ENCODE assay signal across 8 mouse cellular contexts in genomic region chr11:102297577-102298556, GRCm38 (mm10). TPM values are rescaled to one million over a fixed set of nuclear protein-coding genes. Genes with fewer than 3 reads are reported as not detected.
DNase-seq lines count a peak whose midpoint lies in the region; ATAC-seq and TF ChIP-seq lines count a peak whose summit lies in the region.

No protein-coding gene starts in this region.

- no peak for TF ChIP-seq CTCF in cerebellum, adult 2 months (IDR thresholded peaks at IDR 0.05; ENCODE audit: borderline replicate concordance, insufficient read depth, low read depth, low read length)
- no peak for TF ChIP-seq CTCF in thymus, adult 2 months (IDR thresholded peaks at IDR 0.05; ENCODE audit: borderline replicate concordance, control insufficient read depth, extremely low read depth, insufficient read depth, low read length, poor library complexity)
- no peak for TF ChIP-seq CTCF in intestine, postnatal 0 days (IDR thresholded peaks at IDR 0.05; ENCODE audit: low read depth)

- peak overlapping the region; percentile 49 for H3K9ac ChIP-seq in intestine, postnatal 0 days (ENCODE audit: low read depth, low read length)
- H3K9ac ChIP-seq in neural tube, embryonic 15.5 days (replicated peaks), result peak overlapping the region; percentile 51

- ATAC-seq in intestine, postnatal 0 days, result no peak
- peak; percentile 23 for ATAC-seq in neural tube, embryonic 15.5 days (ENCODE audit: low FRiP score)

- peaks cover 11% of the 10 kb centered on the region; the same call in 1 of the 2 replicates for H3K4me1 ChIP-seq in cerebellum, adult 2 months (ENCODE audit: control insufficient read depth, insufficient read depth, low read length)
- peaks cover 17% of the 10 kb centered on the region for H3K4me1 ChIP-seq in thymus, adult 2 months (replicated peaks; ENCODE audit: control insufficient read depth, insufficient read depth, low read length)
- H3K4me1 ChIP-seq in intestine, postnatal 0 days (replicated peaks; ENCODE audit: control insufficient read depth, insufficient read depth, low read length), result no peaks in the 10 kb centered on the region
- H3K4me1 ChIP-seq in neural tube, embryonic 15.5 days, result peaks cover 30% of the 10 kb centered on the region

- DNase-seq in cerebellum, adult 2 months, result no peak
- DNase-seq in cerebellum, postnatal 10 days, result no peak
- DNase-seq in thymus, adult 2 months, result no peak
- no peak for DNase-seq in thymus, adult 18-20 months
- DNase-seq in gastrocnemius, postnatal 25 days, result no peak
- DNase-seq in cerebellum, postnatal 4 days (ENCODE audit: low spot score in 2 of 2), result no peak

- H3K27ac ChIP-seq in cerebellum, adult 2 months (ENCODE audit: insufficient read depth, low read length), result peak overlapping the region; percentile 88
- peak overlapping the region; percentile 77 for H3K27ac ChIP-seq in thymus, adult 2 months (ENCODE audit: control insufficient read depth, insufficient read depth, low read length)
- H3K27ac ChIP-seq in intestine, postnatal 0 days (ENCODE audit: low read depth, low read length), result peak overlapping the region; percentile 92
- peak overlapping the region; percentile 99 for H3K27ac ChIP-seq in neural tube, embryonic 15.5 days (replicated peaks)

- no peaks in the 10 kb centered on the region for H3K27me3 ChIP-seq in cerebellum, adult 2 months (ENCODE audit: control insufficient read depth, insufficient read depth, low read length)
- no peaks in the 10 kb centered on the region for H3K27me3 ChIP-seq in thymus, adult 2 months (ENCODE audit: control insufficient read depth, insufficient read depth, low read length)
- H3K27me3 ChIP-seq in intestine, postnatal 0 days (replicated peaks; ENCODE audit: control insufficient read depth, insufficient read depth, low read length), result no peaks in the 10 kb centered on the region
- no peaks in the 10 kb centered on the region for H3K27me3 ChIP-seq in neural tube, embryonic 15.5 days (replicated peaks)

- H3K4me2 ChIP-seq in intestine, postnatal 0 days (replicated peaks; ENCODE audit: low read depth), result peak overlapping the region; percentile 81
- H3K4me2 ChIP-seq in neural tube, embryonic 15.5 days, result peak overlapping the region; percentile 71

- H3K9me3 ChIP-seq in intestine, postnatal 0 days (ENCODE audit: control insufficient read depth), result no peaks in the 10 kb centered on the region
- H3K9me3 ChIP-seq in neural tube, embryonic 15.5 days (replicated peaks), result no peaks in the 10 kb centered on the region

- WGBS in cerebellum, adult 2 months, result 27% methylated on average over 27 of the region's 27 CpGs
- 21% methylated on average over 27 of the region's 27 CpGs for WGBS in thymus, adult 2 months
- WGBS in intestine, postnatal 0 days, result 21% methylated on average over 27 of the region's 27 CpGs
- WGBS in neural tube, embryonic 15.5 days, result 27% methylated on average over 27 of the region's 27 CpGs

- peak overlapping the region; percentile 93 for H3K4me3 ChIP-seq in cerebellum, adult 2 months (replicated peaks; ENCODE audit: insufficient read depth, low read depth, low read length)
- peak overlapping the region; percentile 54 for H3K4me3 ChIP-seq in thymus, adult 2 months (ENCODE audit: control insufficient read depth, insufficient read depth, low read length)
- peak overlapping the region; percentile 83 for H3K4me3 ChIP-seq in intestine, postnatal 0 days (ENCODE audit: low read depth, low read length)
- peak overlapping the region; percentile 85 for H3K4me3 ChIP-seq in neural tube, embryonic 15.5 days (replicated peaks)

- no peak for TF ChIP-seq POLR2A in cerebellum, adult 2 months (IDR thresholded peaks at IDR 0.05; ENCODE audit: borderline replicate concordance, insufficient read depth, low read length)
- TF ChIP-seq POLR2A in thymus, adult 2 months (IDR thresholded peaks at IDR 0.05; ENCODE audit: control insufficient read depth, extremely low read depth, insufficient read depth, low read length, poor library complexity), result no peak

- H3K36me3 ChIP-seq in thymus, adult 2 months (ENCODE audit: control insufficient read depth, insufficient read depth, low read length), result 0 out of 2 replicates have a peak, but pooled peaks cover 3% of the 10 kb centered on the region
- H3K36me3 ChIP-seq in intestine, postnatal 0 days (ENCODE audit: control insufficient read depth, insufficient read depth), result peaks cover 16% of the 10 kb centered on the region; the same call in 1 of the 2 replicates
- peaks cover 10% of the 10 kb centered on the region for H3K36me3 ChIP-seq in neural tube, embryonic 15.5 days

RNA-seq across cellular contexts. Expression of gene Atxn7l3, which starts 1.4 kb away (rescaled TPM):
- 93.3 and 101 TPM in 2 replicates for polyA plus RNA-seq in cerebellum, adult 2 months (2012; rRNA removed)
- 89.9 TPM in 2 replicates for polyA plus RNA-seq in thymus, adult 2 months (2012; rRNA removed)
- polyA plus RNA-seq in intestine, postnatal 0 days (2015; fragmentation: Nextera tagmentation; extraction: Ambion mirVana), result 8.6 and 10.5 TPM in 2 replicates
- 27.2 and 28.1 TPM in 2 replicates for polyA plus RNA-seq in neural tube, embryonic 15.5 days (2015; fragmentation: Nextera tagmentation; extraction: Ambion mirVana)
- total RNA-seq in gastrocnemius, postnatal 25 days (2021), result 10 to 100 TPM; 12.4 to 13.1 TPM

RNA-seq across cellular contexts. Expression of gene Tmub2, which starts 13.1 kb away (rescaled TPM):
- 82.7 and 85.3 TPM in 2 replicates for polyA plus RNA-seq in cerebellum, adult 2 months (2012; rRNA removed)
- polyA plus RNA-seq in thymus, adult 2 months (2012; rRNA removed), result 74.1 and 74.2 TPM in 2 replicates
- polyA plus RNA-seq in intestine, postnatal 0 days (2015; fragmentation: Nextera tagmentation; extraction: Ambion mirVana), result 43.3 and 44.2 TPM in 2 replicates
- 79.8 and 83.7 TPM in 2 replicates for polyA plus RNA-seq in neural tube, embryonic 15.5 days (2015; fragmentation: Nextera tagmentation; extraction: Ambion mirVana)
- 10 to 100 TPM; 11.5 to 14.6 TPM for total RNA-seq in gastrocnemius, postnatal 25 days (2021)

RNA-seq across cellular contexts. Expression of gene Ubtf, which starts 21.7 kb away (rescaled TPM):
- polyA plus RNA-seq in cerebellum, adult 2 months (2012; rRNA removed), result 94.6 and 95.8 TPM in 2 replicates
- 59.7 and 67.9 TPM in 2 replicates for polyA plus RNA-seq in thymus, adult 2 months (2012; rRNA removed)
- polyA plus RNA-seq in intestine, postnatal 0 days (2015; fragmentation: Nextera tagmentation; extraction: Ambion mirVana), result 39.6 and 41.9 TPM in 2 replicates
- polyA plus RNA-seq in neural tube, embryonic 15.5 days (2015; fragmentation: Nextera tagmentation; extraction: Ambion mirVana), result 68.9 and 79.5 TPM in 2 replicates
- total RNA-seq in gastrocnemius, postnatal 25 days (2021), result 10 to 100 TPM; 36.6 to 37.8 TPM

RNA-seq across cellular contexts. Expression of gene Asb16, which starts 29.3 kb away (rescaled TPM):
- polyA plus RNA-seq in cerebellum, adult 2 months (2012; rRNA removed), result 3.1 and 4.0 TPM in 2 replicates
- polyA plus RNA-seq in thymus, adult 2 months (2012; rRNA removed), result 0.12 and 0.27 TPM in 2 replicates
- 0.05 and 0.09 TPM in 2 replicates for polyA plus RNA-seq in intestine, postnatal 0 days (2015; fragmentation: Nextera tagmentation; extraction: Ambion mirVana)
- 0.10 and 0.12 TPM in 2 replicates for polyA plus RNA-seq in neural tube, embryonic 15.5 days (2015; fragmentation: Nextera tagmentation; extraction: Ambion mirVana)
- 10 to 100 TPM; 70.0 to 71.3 TPM for total RNA-seq in gastrocnemius, postnatal 25 days (2021)

RNA-seq across cellular contexts. Expression of gene BC030867, which starts 49.2 kb away (rescaled TPM):
- 1.3 and 2.2 TPM in 2 replicates for polyA plus RNA-seq in cerebellum, adult 2 months (2012; rRNA removed)
- polyA plus RNA-seq in thymus, adult 2 months (2012; rRNA removed), result 13.0 and 17.7 TPM in 2 replicates
- 2.7 and 3.4 TPM in 2 replicates for polyA plus RNA-seq in intestine, postnatal 0 days (2015; fragmentation: Nextera tagmentation; extraction: Ambion mirVana)
- 2.2 and 5.1 TPM in 2 replicates for polyA plus RNA-seq in neural tube, embryonic 15.5 days (2015; fragmentation: Nextera tagmentation; extraction: Ambion mirVana)
- total RNA-seq in gastrocnemius, postnatal 25 days (2021), result not detected
